Mouse (Mus musculus): ENCODE data around the gene Sdccag8. TPM values are rescaled to one million over a fixed set of nuclear protein-coding genes. Genes with fewer than 3 reads are reported as not detected.

Gene Sdccag8
- polyA plus RNA-seq, 1 experiment from 2014 or later = 14.4 TPM

DNA sequence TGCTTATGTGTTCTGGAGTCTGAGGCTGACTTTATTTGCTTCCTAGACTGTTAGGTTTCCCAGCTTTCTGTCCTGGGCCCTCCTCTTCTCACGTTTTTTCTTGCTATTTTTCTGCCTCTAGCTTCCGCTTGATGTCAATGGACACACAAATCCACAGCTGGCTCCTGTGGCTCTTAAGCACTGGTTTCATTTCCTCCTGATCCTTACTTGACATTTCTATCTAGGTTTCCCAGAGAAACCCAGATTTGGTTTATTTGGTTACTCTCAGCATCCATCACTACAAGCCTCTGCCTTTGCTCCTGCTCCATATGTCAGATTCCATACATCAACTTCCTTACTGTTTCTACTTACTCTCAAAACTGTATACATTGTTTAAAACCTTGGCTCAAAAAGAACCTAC is 232.5 kb downstream of the Sdccag8 start:
- H3K36me3 ChIP-seq = no peaks in the 10 kb centered on the region
- H3K4me2 ChIP-seq = no peak overlapping the region
- H3K27me3 ChIP-seq = no peaks in the 10 kb centered on the region
- no peak overlapping the region for H3K4me3 ChIP-seq
- H3K9me3 ChIP-seq = no peaks in the 10 kb centered on the region
- 68% methylated on average over 2 of the region's 2 CpGs for WGBS
- ATAC-seq (ENCODE audit: borderline replicate concordance, extremely low read depth, low FRiP score, low TSS enrichment) = no peak
- H3K9ac ChIP-seq = no peak overlapping the region
- no peak overlapping the region for H3K27ac ChIP-seq
- H3K4me1 ChIP-seq = no peaks in the 10 kb centered on the region

- Histone ChIP-seq H3K27me3 (no peaks in the 10 kb centered on the region), H3K9ac (no peak overlapping the region), H3K36me3 (no peaks in the 10 kb centered on the region), H3K27ac (no peak overlapping the region), H3K4me1 (no peaks in the 10 kb centered on the region), H3K9me3 (no peaks in the 10 kb centered on the region), H3K4me3 (no peak overlapping the region), H3K4me2 (no peak overlapping the region)
- WGBS = 95% methylated on average over 2 of the region's 2 CpGs
- no peak for ATAC-seq (ENCODE audit: borderline replicate concordance, extremely low read depth, low FRiP score, low TSS enrichment)
Measured at GRCm38 (mm10) chr1:177048773-177049172, 234.3 kb downstream of the Sdccag8 start.

GRCm38 (mm10) chr1:177051366-177051963 is 237.0 kb downstream of the Sdccag8 start:
- H3K9me3 ChIP-seq = no peaks in the 10 kb centered on the region
- H3K4me3 ChIP-seq = no peak overlapping the region
- H3K36me3 ChIP-seq = no peaks in the 10 kb centered on the region
- WGBS = 45% methylated on average over 11 of the region's 11 CpGs
- no peaks in the 10 kb centered on the region for H3K4me1 ChIP-seq
- no peak overlapping the region for H3K27ac ChIP-seq
- peak; percentile 35; the same call in 1 of the 2 replicates for ATAC-seq (ENCODE audit: borderline replicate concordance, extremely low read depth, low FRiP score, low TSS enrichment)
- no peaks in the 10 kb centered on the region for H3K27me3 ChIP-seq
- H3K4me2 ChIP-seq = no peak overlapping the region
- no peak overlapping the region for H3K9ac ChIP-seq

DNA sequence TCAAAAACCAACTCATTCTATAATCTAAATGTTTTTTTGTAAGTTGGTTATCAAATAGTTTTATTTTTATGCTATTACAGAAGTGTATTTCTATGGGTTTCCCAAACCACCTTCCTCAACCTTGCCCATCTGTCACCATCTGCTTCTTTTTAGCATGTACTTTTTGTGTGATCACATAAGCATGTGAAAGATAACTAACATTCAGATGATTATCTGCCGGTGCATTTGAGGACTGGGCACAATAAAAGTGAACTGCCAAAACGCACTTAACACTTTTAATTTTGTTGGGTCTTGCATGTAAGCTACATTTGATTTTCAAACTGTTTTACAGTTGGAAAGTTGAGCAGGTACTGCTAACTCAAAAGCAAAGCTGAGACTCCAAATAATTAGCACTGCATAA is 240.4 kb downstream of the Sdccag8 start:
- Histone ChIP-seq H3K27ac (no peak overlapping the region), H3K4me1 (no peaks in the 10 kb centered on the region), H3K36me3 (no peaks in the 10 kb centered on the region), H3K9ac (no peak overlapping the region), H3K9me3 (no peaks in the 10 kb centered on the region), H3K4me3 (no peak overlapping the region), H3K4me2 (no peak overlapping the region), H3K27me3 (no peaks in the 10 kb centered on the region)
- ATAC-seq (ENCODE audit: borderline replicate concordance, extremely low read depth, low FRiP score, low TSS enrichment) = no peak
- WGBS = 72% methylated on average over 2 of the region's 2 CpGs

GRCm38 (mm10) chr1:177061761-177062160 is 247.3 kb downstream of the Sdccag8 start:
- Histone ChIP-seq H3K9ac (no peak overlapping the region), H3K9me3 (no peaks in the 10 kb centered on the region), H3K4me2 (no peak overlapping the region), H3K36me3 (no peaks in the 10 kb centered on the region), H3K4me1 (no peaks in the 10 kb centered on the region), H3K4me3 (no peak overlapping the region), H3K27ac (no peak overlapping the region), H3K27me3 (no peaks in the 10 kb centered on the region)
- ATAC-seq (ENCODE audit: borderline replicate concordance, extremely low read depth, low FRiP score, low TSS enrichment) = no peak
- 92% methylated on average over 2 of the region's 2 CpGs for WGBS

GRCm38 (mm10) chr1:177065732-177066131 is 251.3 kb downstream of the Sdccag8 start:
- H3K4me3 ChIP-seq = no peak overlapping the region
- no peaks in the 10 kb centered on the region for H3K4me1 ChIP-seq
- H3K36me3 ChIP-seq = no peaks in the 10 kb centered on the region
- no peaks in the 10 kb centered on the region for H3K9me3 ChIP-seq
- no peak overlapping the region for H3K27ac ChIP-seq
- no peaks in the 10 kb centered on the region for H3K27me3 ChIP-seq
- H3K4me2 ChIP-seq = no peak overlapping the region
- ATAC-seq (ENCODE audit: borderline replicate concordance, extremely low read depth, low FRiP score, low TSS enrichment) = no peak
- H3K9ac ChIP-seq = no peak overlapping the region

DNA sequence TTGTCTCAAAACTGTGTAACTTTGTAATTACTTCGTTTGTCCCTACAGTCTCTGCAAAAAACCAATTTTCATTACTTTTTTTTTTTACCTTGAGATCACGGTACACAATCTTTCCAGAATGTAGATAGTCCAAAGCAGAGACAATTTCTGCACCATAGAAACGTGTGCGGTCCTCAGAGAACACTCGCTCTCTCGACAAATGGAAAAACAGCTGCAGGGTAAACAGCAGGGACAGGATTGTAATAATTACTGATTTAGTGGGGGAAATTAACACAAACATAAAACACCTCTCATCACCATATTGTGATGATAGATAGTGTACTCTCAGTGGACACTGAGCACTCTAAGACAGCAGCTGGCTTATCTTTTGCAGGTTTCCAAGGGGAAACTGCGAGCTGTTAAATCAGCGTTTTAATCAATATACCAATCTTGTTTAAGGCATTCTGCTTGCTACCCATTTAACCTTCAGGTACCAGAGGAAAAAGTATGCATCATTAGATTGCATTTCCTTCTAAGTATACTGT is 252.7 kb downstream of the Sdccag8 start:
- no peaks in the 10 kb centered on the region for H3K4me1 ChIP-seq
- H3K27me3 ChIP-seq = no peaks in the 10 kb centered on the region
- H3K27ac ChIP-seq = no peak overlapping the region
- no peak for ATAC-seq (ENCODE audit: borderline replicate concordance, extremely low read depth, low FRiP score, low TSS enrichment)
- no peak overlapping the region for H3K4me3 ChIP-seq
- H3K9me3 ChIP-seq = no peaks in the 10 kb centered on the region
- no peak overlapping the region for H3K4me2 ChIP-seq
- H3K9ac ChIP-seq = no peak overlapping the region
- H3K36me3 ChIP-seq = no peaks in the 10 kb centered on the region
- 88% methylated on average over 8 of the region's 8 CpGs for WGBS

- WGBS = 94% methylated on average over 2 of the region's 2 CpGs
- H3K36me3 ChIP-seq = no peaks in the 10 kb centered on the region
Measured at GRCm38 (mm10) chr1:177069161-177069560, 254.7 kb downstream of the Sdccag8 start.

More at GRCm38 (mm10) chr1:177069161-177069560, 254.7 kb downstream of the Sdccag8 start:
- ATAC-seq (ENCODE audit: borderline replicate concordance, extremely low read depth, low FRiP score, low TSS enrichment) = no peak
- Histone ChIP-seq H3K9me3 (no peaks in the 10 kb centered on the region), H3K4me1 (no peaks in the 10 kb centered on the region), H3K27ac (no peak overlapping the region), H3K27me3 (no peaks in the 10 kb centered on the region), H3K4me2 (no peak overlapping the region), H3K9ac (no peak overlapping the region), H3K4me3 (no peak overlapping the region)

MicroRNAs encoded within 50 kb of the gene (microRNA counts, 519-probe panel; counts per million panel counts)
- microRNA mmu-miR-350 = 2,373 counts per million, percentile 40 among the panel's probes with 10 or more counts

Small RNAs within 50 kb of the gene (microRNA-seq; reads per million reads assigned to microRNA genes)
- gene Gm25993 = not detected
- 304 reads per million, percentile 65 among the genes with 10 or more reads in this experiment for gene Mir350

Other genes with a start within 250 kb of the Sdccag8 start
- gene Cep170, start 593 bp upstream of the Sdccag8 start, polyA plus RNA-seq (2015; fragmentation: Nextera tagmentation; extraction: Ambion mirVana) = 22.1 and 22.9 TPM in 2 replicates

Data from lung, embryonic 15.5 days (tissue).